Mouse (Mus musculus) skeletal muscle tissue, postnatal 0 days (tissue): ENCODE results near the gene Usp28. TPM values are rescaled to one million over a fixed set of nuclear protein-coding genes. Genes with fewer than 3 reads are reported as not detected.

Experiments used
- polyA plus RNA-seq: library from polyadenylated mRNA; unstranded; fragments of >200 nt; fragmentation: Nextera tagmentation; extraction: Ambion mirVana; gene quantifications from 2 replicates; pipeline ENCODE4 v1.2.1, GENCODE M21; 2015

Gene Usp28
- polyA plus RNA-seq: 63.9 and 77.9 TPM in 2 replicates

DNA sequence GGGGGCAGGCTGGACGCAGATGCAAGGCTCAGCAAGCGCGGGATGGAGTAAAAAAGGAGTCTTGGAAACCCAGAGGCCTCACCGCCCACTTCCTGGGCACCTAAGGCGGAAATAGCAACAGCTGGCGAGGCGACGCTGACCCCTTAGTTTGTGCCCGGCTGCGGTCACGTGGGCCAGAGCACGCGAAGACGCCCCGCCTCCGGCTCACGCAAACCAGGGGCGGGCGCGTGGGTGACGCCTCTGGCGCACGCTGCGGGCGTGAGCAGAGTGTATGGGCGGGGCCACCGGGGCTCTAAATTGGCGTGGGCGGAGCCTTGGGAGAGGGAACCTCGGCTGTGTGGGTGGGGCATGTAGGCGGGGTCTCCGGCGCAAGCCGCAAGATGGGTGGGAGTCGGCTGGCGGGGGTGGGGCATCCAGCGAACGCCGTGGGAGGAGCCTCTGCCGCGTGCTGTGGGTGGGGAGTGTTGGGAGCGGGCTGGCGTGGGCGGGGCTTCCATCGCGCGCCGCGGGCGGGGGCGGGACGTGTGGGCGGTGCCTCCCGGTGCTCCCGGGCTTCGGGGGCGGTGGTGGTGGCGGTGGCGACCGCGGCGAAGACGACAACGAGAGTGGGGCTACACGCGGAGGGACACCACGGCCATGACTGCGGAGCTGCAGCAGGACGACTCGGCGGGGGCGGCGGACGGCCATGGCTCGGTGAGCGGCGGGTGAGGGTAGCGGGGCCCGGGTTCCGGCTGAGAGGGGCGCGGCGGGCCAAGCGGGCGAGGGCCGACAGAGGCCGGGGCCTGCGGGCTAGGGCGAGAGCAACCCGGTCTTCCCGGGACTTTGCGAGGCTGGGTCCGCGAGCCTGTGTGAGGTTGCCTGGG is at the start of gene Usp28:
Gene Usp28, plus strand, starts transcription at position 531 of the 863 bp plus-strand sequence.

DNA sequence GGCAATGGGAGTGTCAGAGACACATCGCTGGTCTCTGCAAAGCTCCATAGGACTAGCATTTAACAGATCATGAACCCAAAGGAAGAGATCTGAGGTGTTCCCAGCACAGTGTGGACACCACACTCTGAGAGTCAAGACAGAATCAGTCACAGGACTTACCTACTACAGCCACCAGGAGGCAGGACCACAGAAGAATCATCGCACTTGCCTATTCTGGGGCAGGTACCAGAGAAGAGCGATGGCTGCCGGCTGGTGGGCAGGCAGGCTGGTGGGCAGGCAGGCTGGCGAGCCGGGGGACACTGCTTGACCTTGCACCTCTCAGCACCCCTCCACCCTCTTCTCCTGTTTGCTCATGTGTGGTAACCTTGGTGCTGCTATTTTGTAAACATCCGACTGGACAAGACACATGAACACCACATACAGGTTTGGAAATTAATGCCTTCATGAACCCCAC is 20.6 kb upstream of the Usp28 start, which contains the start of gene Htr3b:
Gene Htr3b, minus strand, starts transcription at position 404 of the 454 bp plus-strand sequence.

DNA sequence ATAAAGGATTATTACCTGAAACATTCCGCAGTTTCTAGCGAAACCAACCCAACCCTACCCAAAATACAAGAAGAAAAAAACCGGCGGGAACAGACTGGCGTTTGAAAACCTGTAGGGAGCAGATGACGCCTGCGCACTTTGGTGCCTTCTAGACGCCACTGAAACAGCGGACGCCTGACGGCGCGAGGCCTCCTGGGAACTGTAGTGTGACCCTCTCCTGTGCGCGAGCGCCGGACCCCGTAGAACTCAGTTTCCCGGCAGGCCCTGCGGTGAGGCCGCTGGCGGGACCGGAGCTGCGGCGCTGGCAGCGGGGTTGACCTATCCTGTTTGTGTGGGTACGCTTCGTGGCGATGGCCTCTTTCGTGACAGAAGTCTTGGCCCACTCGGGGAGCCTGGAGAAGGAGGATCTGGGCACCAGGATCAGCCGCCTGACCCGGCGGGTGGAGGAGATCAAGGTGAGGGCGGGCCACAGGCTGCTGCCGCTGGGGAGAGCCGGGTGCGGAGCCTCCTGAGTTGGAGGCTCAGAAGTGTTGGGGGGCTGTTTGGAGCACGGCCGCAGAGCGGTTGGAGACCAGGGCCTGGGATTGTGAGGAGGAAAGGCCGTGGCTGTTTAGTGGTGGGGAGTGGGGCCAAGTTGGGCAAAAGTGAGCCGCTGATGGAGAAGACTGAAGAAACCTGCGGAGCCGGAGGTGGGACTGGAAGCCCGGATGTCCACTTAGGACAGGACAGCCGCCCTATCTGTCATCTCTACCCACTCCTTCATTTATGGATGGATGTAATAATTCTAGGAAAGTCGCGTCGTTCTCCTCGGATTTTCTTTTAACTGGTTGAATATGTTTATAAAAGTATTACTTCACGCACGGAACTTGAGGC is 70.4 kb downstream of the Usp28 start, which contains the start of gene Zw10:
Gene Zw10, plus strand, starts transcription at position 281 of the 873 bp plus-strand sequence.

DNA sequence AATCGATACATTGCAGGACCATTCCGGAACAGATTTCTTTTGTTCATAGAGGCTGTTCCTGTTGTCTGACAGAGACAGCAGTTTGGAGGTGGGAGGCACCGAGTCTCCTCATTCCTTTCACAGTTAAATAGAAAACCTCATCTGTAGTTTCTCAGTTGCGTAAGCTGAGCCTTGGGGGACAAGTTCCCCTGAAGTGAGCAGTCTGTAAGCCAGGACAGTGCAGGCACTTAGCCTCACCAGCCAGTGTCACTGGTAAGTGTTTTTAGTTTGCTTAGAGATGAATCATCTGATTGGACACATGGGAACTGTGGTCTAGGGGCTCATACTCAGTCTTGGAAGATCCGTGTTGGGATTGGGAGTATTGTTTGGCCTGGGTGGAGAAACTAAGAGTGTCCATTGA is 95.9 kb downstream of the Usp28 start, which contains the start of gene Tmprss5:
Gene Tmprss5, plus strand, starts transcription at position 154 of the 400 bp plus-strand sequence.

Other genes starting within 250 kb of the Usp28 start
- 8.3 and 9.9 TPM in 2 replicates for gene Zbtb16, start 149.2 kb upstream of the Usp28 start, polyA plus RNA-seq
- gene Htr3a, start 74.3 kb upstream of the Usp28 start, polyA plus RNA-seq: 0.13 TPM in 1 of 2 replicates, not detected in the other
- 0.07 TPM in 1 of 2 replicates, not detected in the other for gene Htr3b, start 20.4 kb upstream of the Usp28 start, polyA plus RNA-seq
- gene Zw10, start 70.2 kb downstream of the Usp28 start, polyA plus RNA-seq: 13.1 and 14.0 TPM in 2 replicates
- 1.8 TPM in 2 replicates for gene Tmprss5, start 95.9 kb downstream of the Usp28 start, polyA plus RNA-seq